Mouse (Mus musculus) liver, postnatal 0 days (tissue): ENCODE measurements at regions not wholly inside any gene's neighbourhood (a gene's known extent, or its start where the extent isn't known, plus 50 kb on each side); places are given as distances from the start of the nearest gene placed in this dataset.

Experiments used
- CTCF ChIP-seq: sonication (generic); IDR thresholded peaks from 2 replicates; pipeline ENCODE4 v1.5.1; 2016; ENCODE audit warnings: antibody characterized with exemption, low read depth
- EP300 ChIP-seq: IDR thresholded peaks from 2 replicates; pipeline ENCODE4 v1.6.1; 2016; ENCODE audit warnings: antibody characterized with exemption, low read depth, mild to moderate bottlenecking

- TF ChIP-seq CTCF (no peak), EP300 (no peak)
These were observed 119.3 kb downstream of the Btg1 start for GRCm38 (mm10) chr10:96735885-96736628.
